Mouse (Mus musculus) layer of hippocampus, adult 11-12 months (tissue): Measurements from ENCODE around the gene Spata2.

Experiments used
- DNase-seq: peaks from one replicate; pipeline ENCODE4 v3.0.0; 2022; ENCODE audit warnings: low spot score

The Spata2 gene

DNA sequence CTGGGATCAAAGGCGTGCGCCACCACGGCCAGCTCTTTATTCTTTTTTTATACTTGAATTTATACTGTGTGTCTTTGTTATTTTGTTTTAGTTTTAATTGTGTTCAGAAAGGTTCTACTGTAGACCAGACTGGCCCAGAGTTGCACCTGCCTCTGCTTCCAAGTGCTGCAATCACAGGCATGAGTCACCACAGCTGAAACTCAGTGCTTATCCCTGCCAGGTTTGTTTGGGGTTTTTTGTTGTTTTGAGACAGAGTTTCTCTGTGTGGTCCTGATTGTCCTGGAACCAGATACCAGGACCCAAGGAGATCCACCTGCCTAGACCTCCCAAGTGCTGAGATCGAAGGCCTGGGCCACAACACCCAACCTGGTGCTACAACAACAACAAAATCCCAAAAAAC lies 15.9 kb upstream of the Spata2 start:
- no peak for DNase-seq

GRCm38 (mm10) chr2:167507719-167508385 lies 15.2 kb upstream of the Spata2 start:
- no peak for DNase-seq

- no peak for DNase-seq
These were observed 14.0 kb upstream of the Spata2 start for GRCm38 (mm10) chr2:167506546-167507260.

GRCm38 (mm10) chr2:167505127-167505526 lies 12.4 kb upstream of the Spata2 start:
- DNase-seq, result no peak

GRCm38 (mm10) chr2:167503896-167504349 lies 11.2 kb upstream of the Spata2 start:
- no peak for DNase-seq

GRCm38 (mm10) chr2:167503253-167503895 lies 10.7 kb upstream of the Spata2 start:
- peak; percentile 87 for DNase-seq

- DNase-seq, result no peak
These were observed 10.0 kb upstream of the Spata2 start for GRCm38 (mm10) chr2:167502554-167503252.

DNA sequence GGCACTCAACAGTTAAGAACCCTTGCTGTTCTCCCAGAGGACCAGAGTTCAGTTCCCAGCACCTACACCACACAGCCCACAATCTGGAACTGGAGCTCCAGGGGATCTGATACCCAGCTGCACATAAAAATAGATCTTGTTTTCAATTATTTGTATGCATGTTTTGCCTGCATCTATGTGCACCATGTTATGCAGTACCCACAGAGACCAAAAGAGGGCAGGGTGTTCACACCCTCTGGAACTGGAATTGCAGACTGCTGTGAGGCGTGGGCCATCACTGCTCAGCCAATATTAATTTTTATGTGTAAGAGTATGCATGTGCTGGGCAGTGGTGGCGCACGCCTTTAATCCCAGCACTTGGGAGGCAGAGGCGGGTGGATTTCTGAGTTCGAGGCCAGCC lies 4.6 kb upstream of the Spata2 start:
- DNase-seq, result no peak

DNA sequence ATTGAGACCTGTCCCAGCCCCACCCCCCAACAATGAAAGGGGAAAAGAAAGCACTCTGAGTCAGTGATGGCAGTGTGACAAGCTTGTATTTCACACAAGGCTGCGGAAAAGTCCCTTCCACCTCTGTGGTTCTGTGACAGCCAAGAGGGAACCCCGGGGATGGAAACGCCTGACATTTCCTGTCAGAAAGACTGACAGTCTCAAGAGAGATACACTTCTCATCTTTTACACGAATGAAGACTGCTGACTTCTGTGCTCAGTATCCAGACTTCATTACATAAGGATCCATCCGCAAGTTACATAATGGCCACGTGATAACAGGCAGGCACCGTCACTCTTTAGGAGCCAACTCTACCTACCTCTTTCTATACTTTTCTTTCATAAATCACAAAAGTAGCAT lies 3.8 kb upstream of the Spata2 start:
- no peak for DNase-seq

DNA sequence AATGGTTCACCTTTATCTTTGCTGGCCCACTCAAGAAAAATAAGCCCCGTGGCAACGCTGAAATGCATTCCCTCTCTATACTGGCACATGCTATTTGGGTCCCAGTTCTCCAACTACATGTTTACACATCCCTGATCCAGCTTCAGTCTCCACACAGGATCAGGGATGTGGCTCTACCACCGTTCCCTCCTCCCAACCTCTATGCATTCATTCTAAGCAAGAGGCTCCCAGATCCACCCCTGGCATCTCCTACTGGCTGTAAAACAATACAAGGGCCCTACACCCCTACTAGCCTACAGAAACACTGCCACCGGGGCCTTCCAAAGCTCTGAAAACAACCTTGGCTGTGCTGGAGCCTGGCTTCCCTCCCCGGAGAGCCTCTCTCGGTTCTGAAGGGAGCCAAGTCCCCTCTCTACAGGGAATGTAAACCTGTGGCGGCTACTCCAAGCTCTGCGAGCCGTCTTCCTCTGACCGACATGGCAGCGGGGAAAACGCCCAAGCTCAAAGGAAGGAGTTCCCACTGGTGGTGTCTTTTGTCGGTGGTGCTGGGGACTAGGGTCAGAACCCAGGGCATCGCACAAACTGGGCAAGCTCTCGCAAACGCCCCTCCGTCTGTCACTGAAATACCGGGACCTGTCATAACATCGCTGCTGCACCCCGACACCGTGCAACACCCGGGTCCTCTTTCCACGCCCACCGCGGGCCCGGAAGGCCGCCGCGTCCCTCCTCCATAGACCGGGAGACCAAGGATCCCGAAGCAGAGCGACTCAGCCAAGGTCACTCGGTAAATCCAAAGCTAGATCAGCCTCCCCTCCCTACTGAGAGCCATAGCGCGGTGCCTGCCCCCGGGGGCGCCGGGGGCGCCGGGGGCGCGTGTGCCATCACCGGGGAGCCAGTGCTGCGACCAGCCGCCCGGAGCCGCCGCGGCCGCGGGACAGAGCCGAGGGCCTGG lies 654 bp downstream of the Spata2 start, which contains the start of gene Rnf114:
TSS of gene Rnf114 (plus strand) at position 889 of the 952 bp plus-strand sequence.
- DNase-seq, result peak; percentile 57

DNA sequence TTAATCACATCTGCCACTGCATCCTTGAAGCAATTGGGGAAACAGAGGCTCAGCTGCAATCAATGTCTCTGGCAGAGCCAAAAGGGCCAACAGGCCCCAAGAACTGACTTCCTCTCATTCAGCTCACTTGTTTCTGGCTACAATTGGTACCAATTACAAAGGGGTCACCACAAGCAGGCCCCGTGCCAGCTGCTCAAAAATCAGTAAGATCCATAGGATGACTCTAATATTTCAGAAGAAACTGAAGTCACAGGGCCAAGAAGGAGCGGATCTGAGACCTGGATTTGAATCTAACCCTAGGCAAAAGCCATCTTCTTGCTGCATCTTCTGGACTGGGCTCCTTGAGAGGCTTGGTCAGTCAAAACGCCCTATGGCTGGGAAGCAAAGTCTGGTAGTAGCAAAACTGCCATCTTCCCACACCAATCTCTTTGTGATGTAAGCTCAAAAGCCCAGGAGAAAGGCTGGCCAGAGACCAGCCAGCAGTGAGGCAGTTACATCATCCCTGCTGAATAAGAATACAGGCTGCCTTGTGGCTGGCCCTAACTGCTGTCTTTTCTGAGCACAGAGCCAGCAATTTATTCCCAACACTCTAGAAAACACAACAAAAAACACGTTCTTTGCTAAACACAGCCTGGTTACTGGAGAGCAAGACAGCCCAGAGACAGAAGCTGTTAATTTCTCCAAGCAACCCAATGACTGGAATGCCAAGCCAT lies 1.7 kb downstream of the Spata2 start:
- DNase-seq, result peak; percentile 82

DNA sequence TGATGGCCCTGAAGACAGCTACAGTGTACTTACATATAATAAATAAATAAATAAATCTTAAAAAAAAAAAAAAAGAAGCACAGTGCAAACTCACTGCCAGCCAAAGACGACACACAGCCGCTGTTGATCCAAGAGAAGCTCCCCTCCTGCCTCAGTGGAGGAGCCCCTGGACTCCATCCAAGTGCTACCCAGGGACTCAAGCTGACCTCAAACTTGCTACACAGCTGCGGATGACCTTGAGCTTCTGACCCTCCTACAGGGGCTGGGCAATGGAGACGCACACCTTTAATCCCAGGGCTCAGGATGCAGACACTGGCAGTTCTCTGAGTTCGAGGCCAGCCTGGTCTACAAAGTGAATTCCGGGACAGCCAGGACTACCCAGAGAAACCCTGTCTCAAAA lies 4.7 kb downstream of the Spata2 start:
- DNase-seq, result no peak

- no peak for DNase-seq
These were observed 5.1 kb downstream of the Spata2 start for GRCm38 (mm10) chr2:167487551-167487950.

DNA sequence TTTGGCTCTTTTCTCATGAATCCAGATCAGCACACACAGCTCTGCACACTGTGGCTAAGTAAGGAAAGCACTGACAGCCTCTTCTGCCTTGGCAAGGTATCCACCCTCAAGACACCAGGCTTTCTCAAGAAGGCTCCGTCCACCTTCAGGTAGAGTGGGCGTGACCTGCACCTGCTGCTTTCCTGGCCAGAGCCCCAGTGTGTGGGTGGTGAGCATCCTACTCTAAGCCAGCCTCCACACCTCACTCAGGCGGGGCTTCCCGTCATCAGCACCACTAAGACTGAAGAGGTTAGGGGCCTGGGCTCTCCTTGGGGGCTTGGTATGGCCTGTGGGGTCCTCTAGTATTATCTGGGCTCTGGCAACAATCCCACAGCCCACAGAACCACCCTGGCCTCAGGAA lies 6.1 kb downstream of the Spata2 start:
- no peak for DNase-seq

- DNase-seq, result peak; percentile 64
These were observed 6.9 kb downstream of the Spata2 start for GRCm38 (mm10) chr2:167485501-167486377.

DNA sequence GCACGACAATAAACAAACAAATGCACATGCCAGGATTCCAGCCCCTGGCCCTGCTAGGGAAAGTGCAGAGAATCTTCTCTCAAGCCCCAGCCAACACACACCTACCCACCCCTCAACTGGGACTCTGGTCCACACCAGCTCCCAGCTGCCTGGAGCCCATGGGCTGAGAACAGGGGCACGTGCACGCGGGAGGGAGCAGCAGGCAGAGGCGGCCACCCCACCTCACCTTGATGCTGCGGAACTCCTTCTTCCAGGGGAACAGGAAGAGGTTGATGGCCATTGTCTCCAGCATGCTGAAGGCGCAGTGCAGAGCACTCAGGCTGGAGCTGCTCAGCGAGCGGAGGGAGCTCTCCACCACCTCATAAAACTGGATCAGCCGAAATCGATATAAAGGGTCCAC lies 7.8 kb downstream of the Spata2 start:
- no peak for DNase-seq

DNA sequence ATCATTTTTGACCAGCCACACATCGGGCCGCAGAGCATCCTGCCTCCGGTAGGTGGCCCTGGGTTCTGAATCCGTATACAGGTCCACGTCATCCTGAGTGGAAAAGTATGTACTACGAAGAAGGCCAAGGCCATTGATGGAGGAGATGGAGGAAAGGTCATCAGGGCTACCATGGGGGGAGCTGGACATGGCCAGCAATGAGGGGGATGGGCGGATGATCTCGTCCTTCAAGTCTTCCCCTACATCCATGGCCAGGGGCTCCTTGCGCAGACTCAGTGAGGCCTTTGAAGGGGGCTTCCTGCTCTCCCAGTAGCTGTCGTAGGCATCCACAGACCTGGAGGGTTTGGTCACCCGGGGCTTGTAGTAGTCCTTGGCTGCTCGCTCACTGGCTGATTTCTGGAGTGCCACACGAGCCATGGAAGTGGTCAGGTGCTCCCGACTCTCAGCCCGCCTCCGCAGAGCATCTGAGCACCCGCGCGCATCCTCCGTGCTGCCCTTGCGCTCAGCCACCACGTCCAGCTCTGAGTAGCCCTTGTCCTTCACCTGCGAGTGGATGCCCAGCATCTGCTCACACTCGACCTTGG lies 8.8 kb downstream of the Spata2 start:
- no peak for DNase-seq

DNA sequence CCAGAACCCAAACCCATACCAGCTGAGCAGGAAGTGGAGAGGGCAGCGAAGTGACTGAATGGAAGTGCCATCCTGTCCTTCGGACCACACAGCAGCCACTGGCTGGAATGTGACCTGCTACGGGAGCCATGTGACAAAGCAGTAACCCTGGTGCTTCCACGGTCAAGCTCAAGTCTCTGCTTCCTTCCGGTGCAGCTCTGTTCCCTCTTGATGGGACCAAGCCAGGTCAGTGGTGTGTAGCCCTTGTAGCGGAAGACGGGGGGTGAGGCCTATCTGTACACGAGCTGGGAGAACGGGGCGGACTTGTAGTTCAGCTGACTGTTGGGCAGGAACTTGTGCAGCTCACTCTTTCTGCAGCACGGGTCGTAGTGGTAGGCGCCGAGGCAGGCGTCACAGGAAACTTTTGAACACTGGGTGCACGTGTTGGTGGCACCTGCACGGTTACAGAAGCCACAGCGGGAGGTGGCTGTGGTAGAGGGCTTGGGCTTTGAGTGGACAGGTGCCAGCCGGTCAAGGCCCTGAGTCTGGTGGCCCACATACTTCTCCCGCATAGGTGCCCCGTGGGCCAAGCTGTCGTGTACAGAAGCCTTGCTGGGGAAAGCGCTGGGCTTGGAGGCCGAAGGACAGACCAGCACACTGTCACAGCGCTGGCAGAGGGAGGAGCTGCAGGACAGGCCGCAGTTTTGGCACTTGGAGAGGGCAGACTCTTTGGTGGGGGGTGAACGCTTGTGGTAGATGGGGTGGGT lies 9.4 kb downstream of the Spata2 start:
- DNase-seq, result no peak

- DNase-seq, result no peak
These were observed 10.0 kb downstream of the Spata2 start for GRCm38 (mm10) chr2:167482681-167483080.
